Mouse (Mus musculus): Measurements from ENCODE around the gene Klhl30. TPM values are rescaled to one million over a fixed set of nuclear protein-coding genes. Genes with fewer than 3 reads are reported as not detected.

The Klhl30 gene
- polyA plus RNA-seq, 1 experiment from 2014 or later = 0.06 TPM

- Histone ChIP-seq H3K4me3 (ENCODE audit: low read depth, low read length) (peak overlapping the region; percentile 77), H3K9ac (replicated peaks) (peak overlapping the region; percentile 86), H3K36me3 (replicated peaks; ENCODE audit: insufficient read depth, low read length) (peaks cover 20% of the 10 kb centered on the region), H3K27ac (ENCODE audit: low read depth) (no peak overlapping the region; the same call in 1 of the 2 replicates), H3K4me1 (ENCODE audit: insufficient read depth) (peaks cover 15% of the 10 kb centered on the region), H3K4me2 (ENCODE audit: low read depth, low read length) (peak overlapping the region; percentile 99), H3K27me3 (ENCODE audit: insufficient read depth, low read length) (0 out of 2 replicates have a peak, but pooled peaks cover 3% of the 10 kb centered on the region), H3K9me3 (ENCODE audit: low read length) (peaks cover 4% of the 10 kb centered on the region)
- ATAC-seq = no peak
- no peak for DNase-seq
- TF ChIP-seq EP300 (IDR thresholded peaks at IDR 0.05; ENCODE audit: low read depth) = no peak
- TF ChIP-seq CTCF (IDR thresholded peaks at IDR 0.05; ENCODE audit: low read depth) = no peak
- 90% methylated on average over 3 of the region's 3 CpGs for WGBS (ENCODE audit: insufficient replicate concordance)
Measured at GRCm38 (mm10) chr1:91367295-91367694, 16.5 kb downstream of the Klhl30 start.

- Histone ChIP-seq H3K4me1 (ENCODE audit: insufficient read depth) (peaks cover 28% of the 10 kb centered on the region), H3K27ac (ENCODE audit: low read depth) (no peak overlapping the region), H3K9me3 (ENCODE audit: low read length) (no peaks in the 10 kb centered on the region), H3K36me3 (replicated peaks; ENCODE audit: insufficient read depth, low read length) (peaks cover 41% of the 10 kb centered on the region), H3K9ac (replicated peaks) (no peak overlapping the region), H3K27me3 (ENCODE audit: insufficient read depth, low read length) (0 out of 2 replicates have a peak, but pooled peaks cover 3% of the 10 kb centered on the region), H3K4me3 (ENCODE audit: low read depth, low read length) (no peak overlapping the region), H3K4me2 (ENCODE audit: low read depth, low read length) (no peak overlapping the region)
- TF ChIP-seq EP300 (IDR thresholded peaks at IDR 0.05; ENCODE audit: low read depth) (no peak), CTCF (IDR thresholded peaks at IDR 0.05; ENCODE audit: low read depth) (no peak)
- DNase-seq (no peak), ATAC-seq (no peak)
- WGBS (ENCODE audit: insufficient replicate concordance) = 78% methylated on average over 4 of the region's 4 CpGs
Measured at GRCm38 (mm10) chr1:91369408-91369807, 18.6 kb downstream of the Klhl30 start.

- H3K4me1 ChIP-seq (ENCODE audit: insufficient read depth) = peaks cover 28% of the 10 kb centered on the region
- DNase-seq (no peak), ATAC-seq (no peak)
- 0 out of 2 replicates have a peak, but pooled peaks cover 2% of the 10 kb centered on the region for H3K27me3 ChIP-seq (ENCODE audit: insufficient read depth, low read length)
- H3K4me3 ChIP-seq (ENCODE audit: low read depth, low read length) = no peak overlapping the region
- TF ChIP-seq CTCF (IDR thresholded peaks at IDR 0.05; ENCODE audit: low read depth) (no peak), EP300 (IDR thresholded peaks at IDR 0.05; ENCODE audit: low read depth) (no peak)
- 86% methylated on average over 23 of the region's 23 CpGs for WGBS (ENCODE audit: insufficient replicate concordance)
- no peak overlapping the region for H3K9ac ChIP-seq (replicated peaks)
- H3K4me2 ChIP-seq (ENCODE audit: low read depth, low read length) = no peak overlapping the region
- H3K9me3 ChIP-seq (ENCODE audit: low read length) = no peaks in the 10 kb centered on the region
- no peak overlapping the region for H3K27ac ChIP-seq (ENCODE audit: low read depth)
- H3K36me3 ChIP-seq (replicated peaks; ENCODE audit: insufficient read depth, low read length) = peaks cover 47% of the 10 kb centered on the region
Measured at GRCm38 (mm10) chr1:91370055-91370454, 19.2 kb downstream of the Klhl30 start.

GRCm38 (mm10) chr1:91373414-91373835 is 22.6 kb downstream of the Klhl30 start:
- ATAC-seq = peak; percentile 91
- no peak overlapping the region for H3K4me2 ChIP-seq (ENCODE audit: low read depth, low read length)
- no peak overlapping the region for H3K4me3 ChIP-seq (ENCODE audit: low read depth, low read length)
- TF ChIP-seq CTCF (IDR thresholded peaks at IDR 0.05; ENCODE audit: low read depth) (no peak), EP300 (IDR thresholded peaks at IDR 0.05; ENCODE audit: low read depth) (peak; percentile 89)
- no peaks in the 10 kb centered on the region for H3K9me3 ChIP-seq (ENCODE audit: low read length)
- 61% methylated on average over 6 of the region's 6 CpGs for WGBS (ENCODE audit: insufficient replicate concordance)
- peak overlapping the region; percentile 78; the same call in 1 of the 2 replicates for H3K27ac ChIP-seq (ENCODE audit: low read depth)
- peaks cover 12% of the 10 kb centered on the region; the same call in 1 of the 2 replicates for H3K4me1 ChIP-seq (ENCODE audit: insufficient read depth)
- peaks cover 81% of the 10 kb centered on the region for H3K36me3 ChIP-seq (replicated peaks; ENCODE audit: insufficient read depth, low read length)
- peak; percentile 55 for DNase-seq
- H3K9ac ChIP-seq (replicated peaks) = no peak overlapping the region; the same call in 1 of the 2 replicates
- H3K27me3 ChIP-seq (ENCODE audit: insufficient read depth, low read length) = no peaks in the 10 kb centered on the region

GRCm38 (mm10) chr1:91380453-91381090 is 29.8 kb downstream of the Klhl30 start:
- H3K4me2 ChIP-seq (ENCODE audit: low read depth, low read length) = no peak overlapping the region
- WGBS (ENCODE audit: insufficient replicate concordance) = 60% methylated on average over 7 of the region's 7 CpGs
- H3K4me3 ChIP-seq (ENCODE audit: low read depth, low read length) = no peak overlapping the region
- DNase-seq = peak; percentile 88
- no peak for TF ChIP-seq EP300 (IDR thresholded peaks at IDR 0.05; ENCODE audit: low read depth)
- peak; percentile 93 for TF ChIP-seq CTCF (IDR thresholded peaks at IDR 0.05; ENCODE audit: low read depth)
- H3K9me3 ChIP-seq (ENCODE audit: low read length) = no peaks in the 10 kb centered on the region
- no peaks in the 10 kb centered on the region for H3K4me1 ChIP-seq (ENCODE audit: insufficient read depth)
- peaks cover 91% of the 10 kb centered on the region for H3K36me3 ChIP-seq (replicated peaks; ENCODE audit: insufficient read depth, low read length)
- no peak overlapping the region for H3K9ac ChIP-seq (replicated peaks)
- no peak overlapping the region for H3K27ac ChIP-seq (ENCODE audit: low read depth)
- ATAC-seq = peak; percentile 81
- H3K27me3 ChIP-seq (ENCODE audit: insufficient read depth, low read length) = no peaks in the 10 kb centered on the region

- Histone ChIP-seq H3K9me3 (ENCODE audit: low read length) (no peaks in the 10 kb centered on the region), H3K9ac (replicated peaks) (no peak overlapping the region), H3K27me3 (ENCODE audit: insufficient read depth, low read length) (no peaks in the 10 kb centered on the region), H3K4me2 (ENCODE audit: low read depth, low read length) (no peak overlapping the region), H3K27ac (ENCODE audit: low read depth) (no peak overlapping the region), H3K4me1 (ENCODE audit: insufficient read depth) (no peaks in the 10 kb centered on the region), H3K36me3 (replicated peaks; ENCODE audit: insufficient read depth, low read length) (peaks cover 89% of the 10 kb centered on the region), H3K4me3 (ENCODE audit: low read depth, low read length) (no peak overlapping the region)
- 88% methylated on average over 4 of the region's 4 CpGs for WGBS (ENCODE audit: insufficient replicate concordance)
- ATAC-seq (no peak), DNase-seq (no peak)
- no peak for TF ChIP-seq CTCF (IDR thresholded peaks at IDR 0.05; ENCODE audit: low read depth)
- no peak for TF ChIP-seq EP300 (IDR thresholded peaks at IDR 0.05; ENCODE audit: low read depth)
Measured at GRCm38 (mm10) chr1:91381091-91381471, 30.3 kb downstream of the Klhl30 start.

All from liver, postnatal 0 days (tissue).